Mouse (Mus musculus) embryonic facial prominence, embryonic 15.5 days (tissue): Measurements from ENCODE around the gene Eno1. TPM values are rescaled to one million over a fixed set of nuclear protein-coding genes. Genes with fewer than 3 reads are reported as not detected.
A peak's percentile ranks its signal among the peaks of the same experiment; 100 is the strongest.

Experiments used
- ATAC-seq: fragments of 200-750 bp; cut with Nextera tagmentation; 2 replicates; pipeline ENCODE4 v1.8.0; 2017; ENCODE audit warnings: low read depth, moderate TSS enrichment; ENCODE audit not compliant: insufficient number of reproducible peaks, low FRiP score, low TSS enrichment
- H3K27ac ChIP-seq: fragments of 300-500 bp; sonication (generic); replicated peaks from 2 replicates; pipeline ENCODE4 v1.5.1; 2015; ENCODE audit warnings: mild to moderate bottlenecking, inconsistent platforms
- H3K27me3 ChIP-seq: fragments of 300-500 bp; sonication (generic); 2 replicates; pipeline ENCODE4 v1.6.1; 2015; ENCODE audit warnings: inconsistent platforms
- H3K36me3 ChIP-seq: fragments of 300-500 bp; sonication (generic); 2 replicates; pipeline ENCODE4 v1.6.1; 2015; ENCODE audit warnings: mild to moderate bottlenecking, inconsistent platforms
- H3K4me1 ChIP-seq: fragments of 300-500 bp; sonication (generic); 2 replicates; pipeline ENCODE4 v1.6.1; 2015; ENCODE audit warnings: inconsistent platforms
- H3K4me2 ChIP-seq: fragments of 300-500 bp; sonication (generic); replicated peaks from 2 replicates; pipeline ENCODE4 v1.6.1; 2015; ENCODE audit warnings: mild to moderate bottlenecking, inconsistent platforms
- H3K4me3 ChIP-seq: fragments of 300-500 bp; sonication (generic); replicated peaks from 2 replicates; pipeline ENCODE4 v1.5.1; 2015; ENCODE audit warnings: mild to moderate bottlenecking, inconsistent platforms
- H3K9ac ChIP-seq: fragments of 300-500 bp; sonication (generic); 2 replicates; pipeline ENCODE4 v1.6.1; 2015; ENCODE audit warnings: inconsistent platforms
- H3K9me3 ChIP-seq: fragments of 300-500 bp; sonication (generic); replicated peaks from 2 replicates; pipeline ENCODE4 v1.6.1; 2016; ENCODE audit warnings: inconsistent platforms
- WGBS: fragments of 180-500 bp; shearing (Covaris S2); methylation state at CpG from one replicate; pipeline ENCODE4 v1.1.7; 2015; 5-methylcytosine and 5-hydroxymethylcytosine counted together
- polyA plus RNA-seq: library from polyadenylated mRNA; unstranded; fragments of >200 nt; fragmentation: Nextera tagmentation; extraction: Ambion mirVana; gene quantifications from 2 replicates; pipeline ENCODE4 v1.2.1, GENCODE M21; 2015

The Eno1 gene
- polyA plus RNA-seq = 1,331 and 1,435 TPM in 2 replicates

DNA sequence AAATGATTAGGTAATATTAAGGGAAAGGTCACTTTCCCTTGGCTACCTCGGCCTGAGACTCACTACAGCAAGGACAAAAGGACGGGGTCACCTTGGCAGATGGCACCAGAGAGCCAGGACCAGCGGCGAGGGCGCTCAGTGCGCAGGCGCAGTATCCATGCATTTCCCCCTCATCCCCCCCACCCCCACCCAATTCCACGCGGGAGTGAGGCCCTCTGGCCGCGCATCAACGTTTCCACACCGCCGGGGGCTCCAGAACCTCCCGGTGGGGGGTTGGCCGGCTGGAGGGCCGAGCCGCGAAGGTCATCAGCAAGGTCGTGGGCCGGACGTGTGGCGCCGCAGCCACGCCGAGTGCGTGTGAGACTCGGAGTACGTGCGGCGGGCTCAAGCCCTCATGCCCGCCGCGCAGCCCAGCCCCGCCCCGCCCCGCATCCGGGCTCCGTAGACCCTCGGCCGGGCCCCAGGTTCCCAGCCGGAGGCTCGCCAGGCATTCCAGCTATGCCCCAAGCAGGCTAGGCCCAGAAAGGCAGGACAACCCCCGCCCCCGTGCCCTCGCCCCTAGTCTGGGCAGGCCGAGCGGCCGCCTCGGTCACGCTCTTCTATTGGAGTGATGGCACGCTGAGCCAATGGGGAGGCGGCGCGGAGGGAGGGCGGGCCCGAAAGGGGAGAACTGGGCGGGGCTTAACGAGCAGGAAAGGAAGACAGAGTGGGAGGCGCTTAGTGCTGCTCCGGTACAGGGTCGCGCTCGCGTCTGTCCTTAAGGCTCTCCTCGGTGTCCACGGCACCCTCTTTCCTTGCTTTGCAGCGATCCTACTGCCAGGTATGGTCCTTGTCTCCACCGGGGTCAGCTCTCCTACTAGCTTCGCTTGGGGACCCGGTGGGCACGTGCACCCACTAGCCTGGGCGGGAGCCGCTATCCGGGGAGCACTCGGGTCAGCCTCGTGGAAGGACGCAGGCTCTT lies at the start of gene Eno1:
TSS of gene Eno1 (plus strand) at position 201 of the 961 bp plus-strand sequence.
- Histone ChIP-seq H3K4me3 (peak within 1 kb of the TSS; percentile 82), H3K9me3 (no peaks in the 10 kb centered on the region), H3K9ac (peak within 1 kb of the TSS; percentile 86), H3K4me1 (peaks cover 51% of the 10 kb centered on the region), H3K27me3 (no peaks in the 10 kb centered on the region), H3K27ac (peak within 1 kb of the TSS; percentile 94), H3K36me3 (peaks cover 23% of the 10 kb centered on the region), H3K4me2 (peak within 1 kb of the TSS; percentile 57)
- WGBS = 0% methylated on average over 78 of the region's 78 CpGs
- ATAC-seq = peak; percentile 98

DNA sequence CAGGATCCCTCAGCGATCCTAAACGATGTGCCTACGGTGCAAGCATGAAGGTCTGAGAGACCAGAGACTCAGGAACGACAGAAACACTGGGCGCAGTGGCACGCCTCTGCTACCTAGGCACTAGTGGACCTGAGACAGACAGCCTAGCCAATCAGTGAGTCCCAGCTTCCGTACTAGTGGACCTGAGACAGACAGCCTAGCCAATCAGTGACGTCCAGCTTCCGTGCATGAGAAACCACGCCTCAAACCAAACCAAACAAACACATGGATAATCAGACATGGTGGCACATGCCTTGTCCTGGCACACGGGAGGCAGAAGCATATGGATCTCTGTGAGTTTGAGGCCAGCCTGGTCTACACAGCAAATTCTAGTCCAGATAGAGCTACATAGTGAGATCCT lies 48.3 kb upstream of the Eno1 start:
- H3K4me2 ChIP-seq = no peak overlapping the region
- H3K36me3 ChIP-seq = no peaks in the 10 kb centered on the region
- no peak overlapping the region for H3K9ac ChIP-seq
- no peaks in the 10 kb centered on the region for H3K4me1 ChIP-seq
- no peak for ATAC-seq
- no peaks in the 10 kb centered on the region for H3K27me3 ChIP-seq
- no peak overlapping the region for H3K4me3 ChIP-seq
- 54% methylated on average over 11 of the region's 11 CpGs for WGBS
- H3K27ac ChIP-seq = no peak overlapping the region
- no peaks in the 10 kb centered on the region for H3K9me3 ChIP-seq

DNA sequence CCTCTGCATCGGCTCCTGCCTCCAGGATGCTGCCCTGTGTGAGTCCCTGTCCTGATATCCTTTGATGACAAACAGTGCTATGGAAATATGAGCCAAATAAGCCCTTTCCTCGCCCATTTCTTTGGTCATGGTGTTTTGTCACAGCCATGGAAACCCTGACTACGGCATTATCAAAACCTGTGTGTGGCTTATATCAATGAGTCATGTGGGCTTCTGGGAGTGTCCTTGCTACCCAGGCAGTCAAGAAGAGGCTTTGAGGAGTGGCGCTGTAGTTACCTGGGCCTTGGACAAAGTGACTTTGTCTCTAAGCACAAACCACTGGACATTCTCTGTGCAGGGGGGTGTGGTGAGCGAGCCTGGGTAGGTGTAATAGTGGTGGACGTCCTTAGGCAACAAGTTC lies 44.3 kb upstream of the Eno1 start:
- no peak overlapping the region for H3K4me2 ChIP-seq
- ATAC-seq = no peak

DNA sequence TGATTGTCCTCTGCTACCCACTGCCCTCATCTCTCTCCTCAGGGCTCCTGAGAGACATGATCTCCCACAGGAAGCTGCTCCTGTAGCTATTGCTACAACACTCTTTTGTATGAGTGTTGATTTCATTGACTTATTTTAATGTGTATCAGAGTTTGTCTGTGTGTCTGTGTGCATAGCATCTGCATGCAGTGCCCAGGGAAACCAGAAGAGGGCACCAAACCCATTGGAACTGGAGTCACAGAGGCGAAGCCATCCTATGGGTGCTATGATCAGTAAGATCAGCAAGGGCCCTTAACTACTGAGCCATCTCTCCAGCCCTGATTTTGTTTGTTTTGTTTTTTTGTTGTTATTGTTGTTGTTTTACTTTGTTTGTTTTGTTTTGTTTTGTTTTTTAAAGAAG lies 42.6 kb upstream of the Eno1 start:
- no peak for ATAC-seq
- no peaks in the 10 kb centered on the region for H3K36me3 ChIP-seq
- H3K9me3 ChIP-seq = no peaks in the 10 kb centered on the region
- H3K4me3 ChIP-seq = no peak overlapping the region
- H3K27ac ChIP-seq = no peak overlapping the region
- 35% methylated on average over 1 of the region's 1 CpGs for WGBS
- H3K27me3 ChIP-seq = no peaks in the 10 kb centered on the region
- no peaks in the 10 kb centered on the region for H3K4me1 ChIP-seq
- H3K4me2 ChIP-seq = no peak overlapping the region
- H3K9ac ChIP-seq = no peak overlapping the region

More for the DNA sequence above, 44.3 kb upstream of the Eno1 start:
- H3K27ac ChIP-seq = no peak overlapping the region
- no peaks in the 10 kb centered on the region for H3K9me3 ChIP-seq
- no peaks in the 10 kb centered on the region for H3K36me3 ChIP-seq
- H3K9ac ChIP-seq = no peak overlapping the region
- no peaks in the 10 kb centered on the region for H3K27me3 ChIP-seq
- H3K4me3 ChIP-seq = no peak overlapping the region
- WGBS = 69% methylated on average over 6 of the region's 6 CpGs
- no peaks in the 10 kb centered on the region for H3K4me1 ChIP-seq

DNA sequence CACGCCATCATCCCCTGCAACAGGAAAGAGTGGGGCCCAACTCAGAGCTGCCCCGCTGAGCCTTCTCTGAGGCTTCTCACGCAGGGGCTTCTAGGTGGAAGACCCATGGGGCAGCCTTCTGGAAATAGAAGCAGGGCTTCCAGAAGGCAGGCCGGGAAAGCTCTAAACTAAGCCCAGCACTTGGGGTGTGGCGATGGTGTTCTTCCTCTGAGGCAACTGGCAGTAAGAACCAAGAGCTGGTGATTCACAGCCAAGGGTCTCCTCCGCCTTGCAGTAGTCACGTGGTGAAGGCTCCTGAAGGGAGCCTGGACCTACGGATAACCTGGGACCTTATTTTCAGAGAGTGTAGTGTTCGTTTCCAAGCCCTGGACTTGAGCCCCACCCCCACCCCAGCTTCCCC lies 38.3 kb upstream of the Eno1 start:
- Histone ChIP-seq H3K4me2 (no peak overlapping the region), H3K36me3 (no peaks in the 10 kb centered on the region), H3K9ac (no peak overlapping the region), H3K27me3 (no peaks in the 10 kb centered on the region), H3K4me1 (no peaks in the 10 kb centered on the region), H3K27ac (no peak overlapping the region), H3K9me3 (no peaks in the 10 kb centered on the region), H3K4me3 (no peak overlapping the region)
- WGBS = 72% methylated on average over 9 of the region's 9 CpGs
- no peak for ATAC-seq

DNA sequence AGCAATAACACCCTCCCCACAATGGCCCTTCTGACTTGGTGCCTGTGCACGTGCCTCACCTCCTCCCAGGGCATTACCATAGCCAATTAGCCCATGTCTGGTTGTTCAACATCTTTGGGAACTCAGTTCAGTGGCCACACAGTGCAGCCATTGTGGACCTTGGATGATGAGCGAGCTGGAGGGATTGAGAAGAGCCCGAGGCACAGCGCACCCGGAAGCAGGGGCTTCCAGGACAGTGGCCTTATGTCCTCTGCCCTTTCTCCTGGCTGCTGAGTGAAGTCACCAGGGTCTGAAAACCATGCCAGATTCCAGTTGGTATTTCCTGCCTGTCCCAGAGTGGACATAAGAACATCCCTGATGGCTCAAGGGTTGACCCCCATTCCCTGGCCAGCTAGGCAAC lies 35.3 kb upstream of the Eno1 start, which contains the start of gene Car6:
TSS of gene Car6 (minus strand) at position 101 of the 400 bp plus-strand sequence.
- H3K9me3 ChIP-seq = no peaks in the 10 kb centered on the region
- H3K4me2 ChIP-seq = no peak within 1 kb of the TSS
- no peaks in the 10 kb centered on the region for H3K36me3 ChIP-seq
- H3K9ac ChIP-seq = no peak within 1 kb of the TSS
- H3K27ac ChIP-seq = no peak within 1 kb of the TSS
- H3K27me3 ChIP-seq = no peaks in the 10 kb centered on the region
- WGBS = 44% methylated on average over 5 of the region's 5 CpGs
- H3K4me3 ChIP-seq = no peak within 1 kb of the TSS
- no peaks in the 10 kb centered on the region for H3K4me1 ChIP-seq
- ATAC-seq = no peak

DNA sequence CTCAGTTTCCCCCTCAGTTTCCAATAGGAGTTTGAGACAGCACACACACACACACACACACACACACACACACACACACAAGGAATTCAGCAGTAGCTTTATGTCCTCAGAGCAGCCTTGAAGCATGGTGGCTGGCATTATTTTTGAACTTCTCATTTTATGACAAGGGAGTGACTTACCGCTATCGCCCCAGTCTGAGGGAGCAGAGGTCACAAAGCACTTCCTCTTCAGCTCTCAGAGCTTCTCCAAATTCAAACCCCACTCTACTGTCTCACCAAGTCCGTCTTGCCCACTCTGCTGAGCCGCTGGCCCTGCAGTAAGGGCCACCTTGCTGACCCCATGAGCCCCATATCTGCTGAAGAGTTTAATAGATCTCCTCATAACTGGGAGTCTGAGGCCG lies 33.8 kb upstream of the Eno1 start:
- WGBS = 84% methylated on average over 5 of the region's 5 CpGs
- H3K4me3 ChIP-seq = no peak overlapping the region
- no peak overlapping the region for H3K27ac ChIP-seq
- no peaks in the 10 kb centered on the region for H3K9me3 ChIP-seq
- H3K4me1 ChIP-seq = no peaks in the 10 kb centered on the region
- no peaks in the 10 kb centered on the region for H3K27me3 ChIP-seq
- no peak overlapping the region for H3K4me2 ChIP-seq
- no peak overlapping the region for H3K9ac ChIP-seq
- no peak for ATAC-seq
- no peaks in the 10 kb centered on the region for H3K36me3 ChIP-seq

DNA sequence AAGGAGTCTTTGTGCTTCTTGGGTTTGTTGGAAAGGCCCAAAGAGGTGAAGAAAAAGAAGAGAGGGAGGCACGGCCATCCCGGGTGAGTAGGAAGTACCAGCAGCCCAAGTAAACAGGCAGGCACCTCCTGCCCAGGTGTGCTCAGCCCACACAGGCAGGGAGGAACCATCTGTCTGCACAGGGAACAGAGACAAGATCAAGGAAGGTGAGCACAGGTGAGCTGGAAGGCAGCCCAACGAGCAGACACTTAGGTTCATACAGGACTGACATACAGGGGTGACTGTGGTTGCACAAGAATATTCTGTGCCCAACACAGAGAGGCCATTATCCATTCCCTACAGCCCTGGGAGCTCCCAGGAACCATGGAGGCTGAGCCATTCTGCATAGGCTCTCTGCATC lies 31.6 kb upstream of the Eno1 start:
- no peaks in the 10 kb centered on the region for H3K4me1 ChIP-seq
- 67% methylated on average over 3 of the region's 3 CpGs for WGBS
- no peak overlapping the region for H3K9ac ChIP-seq
- no peak overlapping the region for H3K27ac ChIP-seq
- H3K9me3 ChIP-seq = no peaks in the 10 kb centered on the region
- no peaks in the 10 kb centered on the region for H3K27me3 ChIP-seq
- no peaks in the 10 kb centered on the region for H3K36me3 ChIP-seq
- H3K4me3 ChIP-seq = no peak overlapping the region
- no peak for ATAC-seq
- H3K4me2 ChIP-seq = no peak overlapping the region

DNA sequence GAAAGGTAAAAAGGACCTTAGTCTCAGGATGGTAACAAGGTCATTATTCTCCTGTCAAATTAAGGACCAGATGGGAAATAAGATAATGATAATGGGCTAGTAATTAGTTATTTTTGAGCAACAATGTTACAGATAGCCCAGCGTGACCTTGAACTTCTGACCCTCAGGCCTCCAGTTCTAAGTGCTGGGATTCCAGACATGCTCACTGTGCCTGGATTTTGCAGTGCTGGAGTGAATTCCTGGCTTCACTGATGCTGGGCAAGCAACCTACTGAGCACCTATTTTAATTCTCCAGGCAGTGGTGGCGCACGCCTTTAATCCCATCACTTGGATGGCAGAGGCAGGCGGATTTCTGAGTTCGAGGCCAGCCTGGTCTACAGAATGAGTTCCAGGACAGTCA lies 26.8 kb upstream of the Eno1 start:
- Histone ChIP-seq H3K27me3 (no peaks in the 10 kb centered on the region), H3K4me3 (no peak overlapping the region), H3K9me3 (no peaks in the 10 kb centered on the region), H3K36me3 (no peaks in the 10 kb centered on the region), H3K9ac (no peak overlapping the region), H3K4me1 (peaks cover 7% of the 10 kb centered on the region; the same call in 1 of the 2 replicates), H3K27ac (no peak overlapping the region), H3K4me2 (no peak overlapping the region)
- 93% methylated on average over 5 of the region's 5 CpGs for WGBS
- ATAC-seq = no peak

DNA sequence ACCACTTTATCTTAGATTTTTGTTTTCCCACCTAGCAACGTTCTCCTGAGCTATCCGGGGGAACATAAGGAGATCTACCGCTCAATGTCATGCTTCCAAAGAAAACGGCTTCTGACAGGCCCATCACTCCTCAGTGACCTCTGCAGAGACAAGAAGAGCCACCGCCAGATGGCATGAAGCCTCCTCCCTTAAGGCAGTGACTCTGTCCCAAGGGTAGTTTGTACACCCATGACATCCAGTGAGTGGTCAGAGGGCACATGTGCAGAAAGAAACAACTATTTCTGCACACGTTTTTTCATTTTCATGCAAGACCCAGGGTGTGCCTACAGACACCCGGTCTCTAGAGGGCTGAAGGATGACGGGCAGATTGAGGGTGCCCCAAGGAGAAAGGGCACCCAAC lies 26.2 kb upstream of the Eno1 start:
- H3K9me3 ChIP-seq = no peaks in the 10 kb centered on the region
- no peak overlapping the region for H3K9ac ChIP-seq
- 78% methylated on average over 8 of the region's 8 CpGs for WGBS
- H3K27ac ChIP-seq = no peak overlapping the region
- no peak for ATAC-seq
- H3K36me3 ChIP-seq = no peaks in the 10 kb centered on the region
- no peak overlapping the region for H3K4me2 ChIP-seq
- no peak overlapping the region for H3K4me3 ChIP-seq
- peaks cover 7% of the 10 kb centered on the region; the same call in 1 of the 2 replicates for H3K4me1 ChIP-seq
- H3K27me3 ChIP-seq = no peaks in the 10 kb centered on the region

DNA sequence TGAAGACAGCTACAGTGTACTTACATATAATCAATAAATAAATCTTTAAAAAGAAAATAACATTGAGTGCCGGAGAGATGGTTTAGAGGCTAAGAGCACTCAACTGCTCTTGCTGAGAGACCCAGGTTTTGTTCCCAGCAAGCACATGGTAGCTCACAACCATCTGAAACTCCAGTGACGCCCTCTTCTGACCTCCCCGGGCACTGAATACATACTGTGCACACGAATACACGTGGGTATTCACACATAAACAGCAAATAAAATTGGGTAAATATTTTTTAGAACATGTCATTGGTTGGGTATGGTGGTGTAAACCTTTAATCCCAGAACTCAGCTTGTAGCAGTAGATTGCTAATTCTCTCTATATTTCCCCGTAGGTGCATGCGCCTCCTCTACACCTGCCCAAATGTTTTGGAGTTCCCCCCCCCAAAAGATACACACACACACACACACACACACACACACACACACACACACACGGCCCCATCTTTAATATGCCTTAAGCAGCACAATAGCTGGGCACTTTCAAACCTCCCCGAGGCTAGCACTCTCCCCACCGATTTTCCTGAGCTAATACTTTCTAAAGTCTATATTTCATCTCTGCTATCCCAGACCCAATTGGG lies 24.5 kb upstream of the Eno1 start:
- Histone ChIP-seq H3K9me3 (no peaks in the 10 kb centered on the region), H3K27me3 (no peaks in the 10 kb centered on the region), H3K36me3 (no peaks in the 10 kb centered on the region), H3K9ac (no peak overlapping the region), H3K4me1 (peaks cover 7% of the 10 kb centered on the region; the same call in 1 of the 2 replicates), H3K27ac (no peak overlapping the region), H3K4me3 (peak overlapping the region; percentile 34), H3K4me2 (peak overlapping the region; percentile 55)
- no peak for ATAC-seq
- WGBS = 47% methylated on average over 10 of the region's 10 CpGs
